ENCODE assay signal across 10 mouse cellular contexts in genomic region chr3:79977656-79978450, GRCm38 (mm10).
DNase-seq lines count a peak whose midpoint lies in the region; ATAC-seq and TF ChIP-seq lines count a peak whose summit lies in the region.
"Had no signal": no experiment of that assay in that cellular context is flagged by ENCODE, and none has a peak within 500 bp of the region (broad histone marks: within the 10 kb centered on the region; RNA-seq: fewer than 3 reads in every experiment).

No protein-coding gene starts in this region.

- CTCF ChIA-PET in Patski (lab: Charles Lee) = interaction anchor here (1.1 to 4.1 kb wide), 4 partner anchors 12 to 93 kb away, joined by 3 to 24 read pairs (median 4); partner anchors contain the start of gene Fam198b

- intact Hi-C loops in heart, postnatal 10 days (cut with DNase I) = loop anchor here (2.0 to 5.0 kb wide), 2 partner anchors 79 to 91 kb away; no protein-coding TSS in a partner anchor

- no peaks in the 10 kb centered on the region for H3K27me3 ChIP-seq in heart, embryonic 13.5 days (replicated peaks)
- H3K27me3 ChIP-seq in Patski = no peaks in the 10 kb centered on the region
- H3K27me3 ChIP-seq in heart, embryonic 14.5 days (ENCODE audit: control insufficient read depth, insufficient read depth, low read length) = no peaks in the 10 kb centered on the region
- no peaks in the 10 kb centered on the region for H3K27me3 ChIP-seq in lung, embryonic 16.5 days (ENCODE audit: control insufficient read depth, insufficient read depth, low read depth, low read length)
- H3K27me3 ChIP-seq: forebrain, embryonic 15.5 days; midbrain, embryonic 12.5 days had no signal

- H3K4me1 ChIP-seq in heart, embryonic 13.5 days = peaks cover 51% of the 10 kb centered on the region
- peaks cover 6 to 38% of the 10 kb centered on the region in 2 experiments for H3K4me1 ChIP-seq in heart, embryonic 14.5 days (ENCODE audit: control insufficient read depth in 2 of 2, insufficient read depth in 2 of 2, low read length in 2 of 2)
- peaks cover 18% of the 10 kb centered on the region for H3K4me1 ChIP-seq in lung, embryonic 16.5 days (replicated peaks; ENCODE audit: control insufficient read depth, insufficient read depth, low read length)
- H3K4me1 ChIP-seq: forebrain, embryonic 15.5 days; midbrain, embryonic 12.5 days had no signal

- peak overlapping the region; percentile 10; the same call in 1 of the 2 replicates for H3K9ac ChIP-seq in heart, embryonic 13.5 days
- peak overlapping the region; percentile 8; the same call in 1 of the 2 replicates for H3K9ac ChIP-seq in heart, embryonic 14.5 days (ENCODE audit: low read length)
- no peak overlapping the region for H3K9ac ChIP-seq in lung, embryonic 16.5 days (ENCODE audit: low read length)
- H3K9ac ChIP-seq: forebrain, embryonic 15.5 days; midbrain, embryonic 12.5 days had no signal

- no peak; the same call in 1 of the 2 replicates for ATAC-seq in heart, embryonic 13.5 days (ENCODE audit: extremely low read depth, insufficient number of reproducible peaks, low FRiP score, low TSS enrichment)
- peak; percentile 97 for ATAC-seq in Patski
- ATAC-seq in heart, embryonic 14.5 days (ENCODE audit: insufficient number of reproducible peaks, insufficient read depth, low FRiP score, low read depth) = peak; percentile 47; the same call in 1 of the 2 replicates
- ATAC-seq in lung, embryonic 16.5 days (ENCODE audit: low read depth) = peak; percentile 73
- ATAC-seq: forebrain, embryonic 15.5 days had no signal

- no peak overlapping the region for H3K4me3 ChIP-seq in heart, embryonic 13.5 days
- H3K4me3 ChIP-seq in heart, embryonic 14.5 days (ENCODE audit: control insufficient read depth in 1 of 2, insufficient read depth in 1 of 2, low read depth in 1 of 2, low read length in 2 of 2) = no peak overlapping the region
- H3K4me3 ChIP-seq in lung, embryonic 16.5 days (ENCODE audit: low read length) = no peak overlapping the region
- H3K4me3 ChIP-seq: forebrain, embryonic 15.5 days; midbrain, embryonic 12.5 days had no signal

- WGBS in heart, embryonic 13.5 days = 51% methylated on average over 11 of the region's 11 CpGs
- 42% methylated on average over 11 of the region's 11 CpGs for WGBS in heart, embryonic 14.5 days
- WGBS in lung, embryonic 16.5 days = 41% methylated on average over 11 of the region's 11 CpGs

- no peaks in the 10 kb centered on the region for H3K36me3 ChIP-seq in heart, embryonic 13.5 days
- H3K36me3 ChIP-seq in heart, embryonic 14.5 days (ENCODE audit: control insufficient read depth, insufficient read depth, low read length) = no peaks in the 10 kb centered on the region
- H3K36me3 ChIP-seq in lung, embryonic 16.5 days (ENCODE audit: control insufficient read depth, insufficient read depth, low read length) = no peaks in the 10 kb centered on the region
- H3K36me3 ChIP-seq: forebrain, embryonic 15.5 days; midbrain, embryonic 12.5 days had no signal

- peak overlapping the region; percentile 79 for H3K27ac ChIP-seq in heart, embryonic 13.5 days (replicated peaks)
- H3K27ac ChIP-seq in heart, embryonic 14.5 days (replicated peaks in 1 of 2; ENCODE audit: control insufficient read depth in 1 of 2, insufficient read depth in 1 of 2, low read depth in 2 of 2, low read length in 2 of 2) = peak overlapping the region; percentile 79 to 81
- H3K27ac ChIP-seq in lung, embryonic 16.5 days (ENCODE audit: low read length) = peak overlapping the region; percentile 15
- H3K27ac ChIP-seq: forebrain, embryonic 15.5 days; midbrain, embryonic 12.5 days had no signal

- POLR2A ChIA-PET in Patski (lab: Charles Lee) = interaction anchor here (1.4 kb wide), 1 partner anchor 78 kb away, joined by 3 read pairs; no protein-coding TSS in a partner anchor

- H3K9me3 ChIP-seq in heart, embryonic 13.5 days = no peaks in the 10 kb centered on the region
- H3K9me3 ChIP-seq in heart, embryonic 14.5 days (ENCODE audit: control insufficient read depth, low read length) = no peaks in the 10 kb centered on the region
- no peaks in the 10 kb centered on the region for H3K9me3 ChIP-seq in lung, embryonic 16.5 days (ENCODE audit: control insufficient read depth, low read length)
- H3K9me3 ChIP-seq: forebrain, embryonic 15.5 days; midbrain, embryonic 12.5 days had no signal

- no peak for TF ChIP-seq CTCF in Patski (IDR thresholded peaks at IDR 0.05)

- in situ Hi-C loops in Patski (cut with MboI; ENCODE audit: low pct_unique_long_range_greater_than_20kb) = no loop called here

- H3K4me2 ChIP-seq in heart, embryonic 13.5 days = no peak overlapping the region
- H3K4me2 ChIP-seq in heart, embryonic 14.5 days (ENCODE audit: low read length) = no peak overlapping the region
- no peak overlapping the region for H3K4me2 ChIP-seq in lung, embryonic 16.5 days (ENCODE audit: low read depth, low read length)
- H3K4me2 ChIP-seq: forebrain, embryonic 15.5 days; midbrain, embryonic 12.5 days had no signal

- DNase-seq in heart, postnatal 10 days = no peak
- peak; percentile 75 for DNase-seq in Patski (ENCODE audit: low read depth, low spot score)
- DNase-seq in urinary bladder, adult 18-20 months (ENCODE audit: low spot score in 2 of 2) = no peak
- DNase-seq in cerebellum, postnatal 14 days = no peak
- no peak for DNase-seq in cerebellum, postnatal 10 days

Comparison
In these comparisons a context has a peak if more than half of its experiments do, and no peak if none do; other contexts are left out.
1. H3K27ac ChIP-seq: peak in every context shown above with its lines; median percentile 80 in heart, embryonic 14.5 days; 79 in heart, embryonic 13.5 days; 15 in lung, embryonic 16.5 days.